Mouse (Mus musculus) kidney, adult 2 months (tissue): Measurements from ENCODE around the gene Serpinb9e. TPM values are rescaled to one million over a fixed set of nuclear protein-coding genes. Genes with fewer than 3 reads are reported as not detected.
"Not testable (repeated sequence)": the region's sequence is repeated elsewhere in the genome, so short reads cannot be mapped to it uniquely, and the experiment has no call there.

Experiments used
- DNase-seq: peaks from one replicate; pipeline ENCODE4 v3.0.0; 2021
- H3K27ac ChIP-seq: fragments of 200-500 bp; 2 replicates; pipeline ENCODE4 v1.5.1; 2012; ENCODE audit warnings: low read depth, low read length, control low read depth, inconsistent platforms; ENCODE audit not compliant: insufficient read depth
- H3K27me3 ChIP-seq: fragments of 200-500 bp; replicated peaks from 2 replicates; pipeline ENCODE4 v1.6.1; 2012; ENCODE audit warnings: mild to moderate bottlenecking, moderate library complexity, low read length, inconsistent platforms; ENCODE audit not compliant: control insufficient read depth, insufficient read depth
- H3K36me3 ChIP-seq: fragments of 200-500 bp; 2 replicates; pipeline ENCODE4 v1.6.1; 2012; ENCODE audit warnings: mild to moderate bottlenecking, moderate library complexity, low read length, inconsistent platforms; ENCODE audit not compliant: control insufficient read depth, insufficient read depth
- H3K4me1 ChIP-seq: fragments of 200-500 bp; 2 replicates; pipeline ENCODE4 v1.6.1; 2011; ENCODE audit warnings: low read length; ENCODE audit not compliant: control insufficient read depth, insufficient read depth
- H3K4me3 ChIP-seq: fragments of 200-500 bp; 2 replicates; pipeline ENCODE4 v1.5.1; 2011; ENCODE audit warnings: mild to moderate bottlenecking, low read depth, low read length, control low read depth; ENCODE audit not compliant: insufficient read depth
- CTCF ChIP-seq: fragments of 200-500 bp; conservative IDR thresholded peaks from 2 replicates; pipeline ENCODE4 v1.5.1; 2011; ENCODE audit warnings: low read depth, mild to moderate bottlenecking, control low read depth, low read length, moderate library complexity, mixed read lengths; ENCODE audit not compliant: insufficient read depth, insufficient read length
- POLR2A ChIP-seq: fragments of 200-500 bp; IDR thresholded peaks from one replicate; pipeline ENCODE4 v1.6.1; 2011; ENCODE audit warnings: low read depth, low read length, control low read depth
- WGBS: fragments of 180-500 bp; shearing (Covaris S2); methylation state at CpG from one replicate; pipeline ENCODE4 v1.1.7; 2018; 5-methylcytosine and 5-hydroxymethylcytosine counted together
- polyA plus RNA-seq: library from polyadenylated mRNA; depleted of rRNA; stranded (reverse); fragments of >200 nt; gene quantifications from 2 replicates; pipeline ENCODE4 v1.2.3, GENCODE M21; 2012; rRNA removed

The Serpinb9e gene
- polyA plus RNA-seq, result not detected in 2 replicates

DNA sequence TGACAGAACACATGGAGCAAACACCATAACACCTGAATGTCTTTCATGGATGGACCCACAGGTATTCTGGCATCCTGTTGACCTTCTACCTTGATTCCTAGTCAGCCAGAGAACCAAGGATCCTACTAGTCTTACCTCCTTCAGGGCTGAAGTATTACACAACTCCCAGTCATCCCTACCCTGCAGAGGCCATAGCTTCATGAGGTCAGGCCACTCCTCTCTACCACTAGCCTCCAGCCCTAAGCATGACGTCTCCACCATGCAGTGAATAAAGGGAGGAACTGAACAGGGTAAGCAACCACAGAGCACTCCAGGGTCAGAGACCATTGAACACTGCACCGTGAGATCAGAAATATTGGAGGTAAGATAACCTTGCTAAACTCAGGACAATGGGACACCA is at the start of gene Serpinb9e:
Gene Serpinb9e (plus strand): TSS at position 301 of the 400 bp plus-strand sequence.
- not testable (repeated sequence) for H3K27me3 ChIP-seq, H3K4me1 ChIP-seq, H3K27ac ChIP-seq, H3K4me3 ChIP-seq, H3K36me3 ChIP-seq, DNase-seq
- 86% methylated on average over 2 of the region's 2 CpGs for WGBS

DNA sequence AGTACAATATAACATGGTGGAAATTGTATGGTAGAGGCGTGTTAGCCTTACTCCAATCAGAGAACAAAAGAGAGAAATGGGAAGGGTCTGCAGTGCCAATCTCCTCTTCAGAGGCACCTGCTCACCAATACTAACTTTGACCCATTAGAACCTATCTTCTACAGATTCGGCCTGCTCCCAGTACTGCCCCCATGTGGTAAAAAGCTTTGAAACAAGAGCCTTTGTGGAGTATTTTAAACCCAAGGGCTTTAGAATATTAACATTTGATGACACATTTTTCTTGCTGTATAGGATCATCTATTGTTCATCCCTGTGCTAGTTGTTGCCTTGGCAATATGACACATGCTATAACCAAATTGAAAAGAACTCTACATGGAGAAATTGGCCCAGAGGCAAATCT is 49.7 kb upstream of the Serpinb9e start:
- DNase-seq, result no peak
- no peak overlapping the region for H3K27ac ChIP-seq
- H3K4me1 ChIP-seq, result no peaks in the 10 kb centered on the region
- 53% methylated on average over 2 of the region's 2 CpGs for WGBS
- no peaks in the 10 kb centered on the region for H3K36me3 ChIP-seq
- H3K4me3 ChIP-seq, result no peak overlapping the region
- no peaks in the 10 kb centered on the region for H3K27me3 ChIP-seq
- TF ChIP-seq CTCF, result no peak
- no peak for TF ChIP-seq POLR2A

DNA sequence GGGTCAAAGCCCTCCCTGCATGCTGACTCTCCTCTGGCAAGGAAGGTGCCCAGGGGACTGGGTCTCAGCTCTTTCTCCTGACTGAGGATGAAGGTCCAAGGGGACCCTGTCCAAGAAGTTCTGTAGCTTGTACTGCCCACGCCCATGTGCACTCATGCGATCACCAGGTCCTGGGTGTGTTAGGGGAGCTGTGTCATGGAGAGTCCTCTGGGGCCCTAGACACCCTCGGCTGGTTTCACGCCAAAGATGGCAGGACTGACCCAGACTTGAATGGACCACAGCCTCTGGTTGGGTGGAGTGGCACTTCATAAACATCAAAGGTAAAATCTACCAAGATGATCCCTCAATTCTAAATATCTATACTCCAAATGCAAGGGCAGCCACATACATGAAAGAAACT is 59.2 kb downstream of the Serpinb9e start:
- WGBS, result 86% methylated on average over 4 of the region's 4 CpGs
- H3K36me3 ChIP-seq, H3K27me3 ChIP-seq, H3K4me1 ChIP-seq, H3K27ac ChIP-seq, H3K4me3 ChIP-seq, DNase-seq: not testable (repeated sequence)

Other genes with a start within 250 kb of the Serpinb9e start
- gene Serpinb9, start 246.4 kb upstream of the Serpinb9e start, polyA plus RNA-seq, result 9.7 and 14.2 TPM in 2 replicates
- gene Serpinb9b, start 222.2 kb upstream of the Serpinb9e start, polyA plus RNA-seq, result 0.03 and 0.08 TPM in 2 replicates
- gene Serpinb1b, start 171.0 kb upstream of the Serpinb9e start, polyA plus RNA-seq, result not detected in 2 replicates
- not detected in 2 replicates for gene Serpinb9c, start 89.9 kb upstream of the Serpinb9e start, polyA plus RNA-seq
- not detected in 2 replicates for gene Serpinb9d, start 56.7 kb upstream of the Serpinb9e start, polyA plus RNA-seq
- gene Serpinb9f, start 74.5 kb downstream of the Serpinb9e start, polyA plus RNA-seq, result not detected in 2 replicates
- not detected in 2 replicates for gene Gm11397, start 146.1 kb downstream of the Serpinb9e start, polyA plus RNA-seq
- not detected in 2 replicates for gene Serpinb9g, start 235.2 kb downstream of the Serpinb9e start, polyA plus RNA-seq